Mouse (Mus musculus) ES-Bruce4 (cell line): ENCODE measurements around the gene Ift122.

ENCODE experiments used
- EP300 ChIP-seq: IDR thresholded peaks from 2 replicates; pipeline ENCODE4 v1.6.1; 2011; ENCODE audit warnings: low read depth, low read length; ENCODE audit not compliant: insufficient read depth
- POLR2A ChIP-seq: IDR thresholded peaks from one replicate; pipeline ENCODE4 v1.8.1; 2011; ENCODE audit warnings: low read length; ENCODE audit not compliant: insufficient read depth

GRCm38 (mm10) chr6:115856361-115856745 is 3.1 kb downstream of the Ift122 start:
- TF ChIP-seq EP300 (no peak), POLR2A (no peak)
